Mouse (Mus musculus) lung, postnatal 4 days (tissue): Measurements from ENCODE around the gene Mrgprx1.

ENCODE experiments used
- DNase-seq, 2 experiments: peaks; one replicate each; pipeline ENCODE4 v3.0.0; 2021

The Mrgprx1 gene

DNA sequence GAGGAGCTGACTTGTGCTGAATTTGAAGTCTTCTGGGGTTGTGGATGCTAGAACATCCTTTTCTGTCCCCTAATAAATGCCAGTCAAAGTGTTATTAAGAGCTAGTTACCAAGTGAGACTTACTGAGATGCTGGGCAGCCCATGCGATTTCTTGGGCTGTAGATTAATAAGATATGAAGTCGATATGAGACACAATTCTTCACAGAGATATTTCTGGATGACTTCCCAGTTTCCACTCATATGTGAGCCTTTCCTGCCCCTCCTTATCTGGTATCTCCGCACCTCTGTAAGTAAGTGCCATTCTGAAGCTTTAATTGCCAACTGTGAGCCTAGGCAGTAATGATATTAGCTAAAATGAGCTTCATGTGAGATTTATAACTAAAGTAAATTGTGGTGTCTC, at the start of gene Mrgprx1:
Mrgprx1 (minus strand) TSS at position 101 of the 400 bp plus-strand sequence.
- DNase-seq: no peak

DNA sequence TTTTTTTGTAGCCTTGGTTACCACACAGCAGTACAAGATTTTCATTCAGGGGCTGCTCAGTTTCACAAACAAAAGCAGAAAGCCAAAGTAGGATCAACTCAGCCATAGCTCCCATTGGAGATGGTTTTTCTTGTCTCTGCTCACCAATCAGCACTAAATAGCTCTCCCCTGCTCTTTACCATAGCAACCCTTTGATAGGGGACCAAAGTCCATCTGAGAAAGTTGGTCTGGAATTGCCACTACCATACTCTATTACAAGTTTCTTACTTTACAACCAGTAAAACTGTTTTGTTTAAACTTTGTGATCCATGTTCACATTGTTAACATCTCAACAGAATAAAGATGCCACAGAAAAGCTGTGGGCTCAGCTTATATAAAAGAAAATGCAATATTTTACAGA, 48.1 kb upstream of the Mrgprx1 start:
- DNase-seq: no peak

DNA sequence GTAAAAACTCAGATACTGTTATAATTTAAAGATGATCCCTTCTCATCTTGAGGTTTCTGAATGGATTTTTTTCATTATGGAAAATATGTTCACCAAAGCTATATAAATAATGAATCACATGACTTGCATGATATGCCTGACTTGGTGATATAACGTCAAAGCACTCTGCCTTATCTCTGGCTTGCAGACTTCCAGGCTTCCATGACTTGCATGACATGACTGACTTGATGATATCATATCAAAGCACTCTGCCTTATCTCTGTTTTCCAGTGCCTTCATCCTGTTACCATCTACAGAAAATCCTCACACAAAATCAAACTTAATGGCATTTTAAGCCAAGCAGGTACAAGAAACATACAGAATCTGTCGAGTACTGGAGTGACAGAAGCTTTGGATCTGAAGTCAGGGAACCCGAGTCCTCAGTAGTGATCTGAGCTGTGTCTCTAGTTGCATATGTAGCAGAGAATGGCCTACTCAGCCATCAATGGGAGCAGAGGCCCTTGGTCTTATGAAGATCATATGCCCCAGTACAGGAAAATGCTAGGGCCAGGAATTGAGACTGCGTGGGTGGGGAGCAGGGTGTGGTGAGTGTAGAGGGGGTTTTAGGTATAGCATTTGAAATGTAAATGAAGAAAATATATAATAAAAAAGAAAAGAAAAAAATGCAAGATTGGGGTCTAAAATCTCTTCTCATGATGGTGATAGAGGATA, 19.2 kb upstream of the Mrgprx1 start:
- DNase-seq: no peak

DNA sequence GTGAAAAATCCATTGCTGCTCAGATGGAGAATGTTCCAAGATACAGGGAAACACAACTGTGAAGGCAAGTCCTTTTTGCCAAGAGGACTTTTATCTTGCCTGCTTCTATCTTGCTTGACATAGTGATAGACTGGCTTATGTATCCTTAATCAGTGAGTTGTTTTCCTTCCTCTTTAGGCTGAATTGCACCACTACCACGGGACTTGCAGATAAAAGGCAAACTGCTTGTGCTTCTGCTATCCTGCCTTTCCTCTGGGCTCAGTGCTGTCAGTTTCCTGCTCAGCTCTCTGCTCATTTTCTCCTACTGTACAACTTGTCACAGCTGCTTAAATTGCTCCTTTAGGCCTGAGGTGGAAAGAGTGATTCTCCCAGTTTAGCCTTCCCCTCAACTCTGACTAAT, 16.6 kb upstream of the Mrgprx1 start:
- no peak for DNase-seq

DNA sequence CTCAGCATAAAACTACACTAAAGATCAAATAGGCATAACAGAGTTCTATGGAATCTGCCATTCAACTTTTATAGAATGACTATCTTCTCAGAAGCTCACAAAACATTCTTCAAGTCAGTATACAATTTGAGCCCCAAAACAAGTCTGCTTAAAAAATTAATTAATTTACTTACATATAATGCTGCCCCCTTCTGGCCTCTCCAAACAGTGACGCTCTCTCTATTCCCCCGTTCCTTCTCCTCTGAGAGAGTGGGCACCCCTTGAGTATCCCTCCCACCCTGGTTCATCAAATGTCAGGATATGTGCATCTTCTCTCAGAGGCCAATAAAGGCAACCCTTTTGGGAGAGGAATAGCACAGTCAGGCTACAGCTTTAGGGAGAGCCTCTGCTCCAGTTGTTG, 9.5 kb downstream of the Mrgprx1 start:
- DNase-seq: no peak

DNA sequence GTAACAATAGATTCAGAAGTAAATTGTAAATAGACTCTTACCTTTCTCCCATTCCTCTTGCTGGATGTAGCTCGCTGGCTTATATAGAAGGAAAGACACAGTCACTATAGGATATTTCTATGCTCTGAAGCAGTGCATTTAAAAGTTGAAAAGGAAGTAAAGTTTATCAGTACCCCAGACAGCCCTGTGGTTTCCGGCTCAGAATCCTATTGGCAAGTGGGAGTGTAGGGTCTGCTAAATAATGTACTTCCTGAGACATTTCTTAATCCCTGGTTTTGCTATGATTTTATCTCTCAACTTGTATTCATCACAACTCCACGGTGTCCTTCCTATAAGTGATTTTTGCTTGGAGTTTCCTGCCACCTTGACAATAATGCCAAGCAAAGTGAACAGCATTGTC, 31.7 kb downstream of the Mrgprx1 start:
- no peak for DNase-seq

DNA sequence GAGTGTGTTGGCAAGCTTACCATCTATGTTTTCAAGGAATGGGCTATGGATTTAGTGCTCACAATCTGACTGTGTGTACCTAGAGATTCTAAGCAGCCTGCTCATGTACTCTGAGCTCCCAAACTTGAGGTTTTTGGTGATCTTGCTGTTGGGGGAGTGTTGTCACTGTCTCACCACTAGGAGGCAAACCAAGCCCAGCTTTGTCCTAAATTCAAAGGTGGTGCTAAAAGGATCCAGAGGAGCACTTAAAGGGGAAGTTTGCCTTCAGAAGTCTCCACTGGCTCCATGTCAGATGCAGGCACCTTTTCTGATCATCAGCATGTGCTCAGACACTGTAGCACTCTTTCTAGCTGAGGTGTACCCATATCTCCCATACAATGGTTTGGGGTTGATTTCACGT, 40.6 kb downstream of the Mrgprx1 start:
- DNase-seq: no peak

DNA sequence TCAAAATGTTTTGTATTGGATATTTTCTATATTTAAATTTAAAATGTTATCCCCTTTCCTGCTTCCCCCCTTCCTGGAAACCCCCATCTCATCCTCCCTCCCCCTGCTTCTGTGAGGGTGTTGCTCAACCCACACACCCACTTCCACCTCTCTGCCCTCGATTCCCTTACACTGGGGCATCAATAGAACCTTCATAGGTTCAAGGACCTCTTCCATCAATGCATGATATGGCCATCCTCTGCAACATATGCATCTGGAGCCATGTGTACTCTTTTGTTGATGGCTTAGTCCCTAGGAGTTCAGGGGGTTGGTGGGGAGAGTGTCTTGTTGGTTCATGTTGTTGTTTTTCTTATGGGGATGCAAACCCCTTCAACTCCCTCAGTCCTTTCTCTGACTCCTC, 45.4 kb downstream of the Mrgprx1 start, which contains the start of gene Mrgpra4:
Mrgpra4 (minus strand) TSS at position 101 of the 400 bp plus-strand sequence.
- DNase-seq: no peak
